Comparison of ENCODE assay signal across 7 mouse cellular contexts in genomic region chr5:111011271-111011670, GRCm38 (mm10).
DNase-seq lines count a peak whose midpoint lies in the region; ATAC-seq lines count a peak whose summit lies in the region.

No protein-coding gene starts in this region.

- ATAC-seq in megakaryocyte, adult 5-6 weeks (ENCODE audit: poor library complexity, severe bottlenecking), result no peak

- peak; percentile 80 for DNase-seq in 3T3-L1 (ENCODE audit: low read depth, low spot score)
- peak; percentile 36 for DNase-seq in ZHBTc4 (ENCODE audit: low read depth, low spot score)
- DNase-seq in heart, postnatal 4 days, result peak; percentile 43
- peak; percentile 53 to 64 for DNase-seq in kidney, postnatal 4 days
- DNase-seq in frontal cortex, postnatal 25 days (ENCODE audit: low spot score in 2 of 2), result no peak
- DNase-seq in urinary bladder, adult 2 months (ENCODE audit: low spot score), result no peak

Comparison
In these comparisons a context has a peak if more than half of its experiments do, and no peak if none do; other contexts are left out.
1. DNase-seq: peak in 3T3-L1 (single experiment), ZHBTc4 (single experiment), heart, postnatal 4 days (single experiment) and kidney, postnatal 4 days (2 of 2); none in frontal cortex, postnatal 25 days (0 of 2) and urinary bladder, adult 2 months (single experiment).